Mouse (Mus musculus): ENCODE data around the gene Pold4. TPM values are rescaled to one million over a fixed set of nuclear protein-coding genes. Genes with fewer than 3 reads are reported as not detected.
A peak's percentile ranks its signal among the peaks of the same experiment; 100 is the strongest.

Gene Pold4
- total and polyA plus RNA-seq, 3 experiments: 36.8 to 76.4 (median 53.4) TPM

GRCm38 (mm10) chr19:4242416-4242815 lies 10.7 kb downstream of the Pold4 start:
- in situ Hi-C loops (cut with MboI; ENCODE audit: low pct_ligation_motif_present, low pct_unique_long_range_greater_than_20kb, low sequenced_read_pairs) (no loop called here), dilution Hi-C loops (cut with MboI; ENCODE audit: extremely low pct_ligation_motif_present, extremely low pct_unique_long_range_greater_than_20kb, low sequenced_read_pairs) (no loop called here)
- DNase-seq (ENCODE audit: extremely low read depth): no peak
- Histone ChIP-seq H3K4me3 (replicated peaks in 1 of 3; ENCODE audit: low read depth in 2 of 3, low read length in 2 of 3, poor library complexity in 1 of 3) (no peak overlapping the region), H3K27me3 (replicated peaks) (peaks cover 4% of the 10 kb centered on the region), H3K4me2 (ENCODE audit: insufficient read depth, low read depth, poor library complexity, severe bottlenecking) (no peak overlapping the region), H3K9ac (ENCODE audit: insufficient read depth, low read depth) (no peak overlapping the region), H3K27ac (ENCODE audit: insufficient read depth, low read depth) (no peak overlapping the region), H3K9me3 (replicated peaks; ENCODE audit: low read length) (peaks cover 2% of the 10 kb centered on the region), H3K79me2 (replicated peaks; ENCODE audit: control insufficient read depth, extremely low read depth, insufficient read depth, poor library complexity, severe bottlenecking) (no peaks in the 10 kb centered on the region), H3K4me1 (ENCODE audit: control insufficient read depth in 1 of 2, insufficient read depth in 2 of 2) (peaks cover 0 to 5% of the 10 kb centered on the region in 2 experiments; a peak in 2 of 4 replicates), H3K36me3 (replicated peaks in 1 of 2; ENCODE audit: control insufficient read depth in 1 of 2, insufficient read depth in 1 of 2, low read length in 1 of 2) (no peaks in the 10 kb centered on the region)
- TF ChIP-seq JUN (IDR thresholded peaks at IDR 0.05; ENCODE audit: insufficient read depth, low read depth, low read length): no peak
- peak; percentile 37 for TF ChIP-seq RAD21 (IDR thresholded peaks at IDR 0.05; ENCODE audit: low read depth, low read length)
- no peak for TF ChIP-seq UBTF (IDR thresholded peaks at IDR 0.05; ENCODE audit: low read depth, low read length)
- TF ChIP-seq BHLHE40 (IDR thresholded peaks at IDR 0.05; ENCODE audit: low read depth, low read length): no peak
- peak in 1 of 2 experiments; percentile 61; a peak in 2 of 4 replicates for TF ChIP-seq CTCF (conservative IDR thresholded peaks at IDR 0.05 in 1 of 2, IDR thresholded peaks at IDR 0.05 in 1 of 2; ENCODE audit: low read depth in 2 of 2, low read length in 2 of 2)
- TF ChIP-seq MXI1 (IDR thresholded peaks at IDR 0.05; ENCODE audit: low read depth, low read length): no peak
- TF ChIP-seq KAT2A (IDR thresholded peaks at IDR 0.05; ENCODE audit: insufficient replicate concordance, low read length): no peak
- no peak for TF ChIP-seq MYC (IDR thresholded peaks at IDR 0.05; ENCODE audit: low read depth, low read length)
- peak; percentile 49 for TF ChIP-seq SMC3 (IDR thresholded peaks at IDR 0.05; ENCODE audit: low read depth, low read length)
- no peak for TF ChIP-seq EP300 (IDR thresholded peaks at IDR 0.05; ENCODE audit: low read length)
- no peak for TF ChIP-seq ZC3H11A (IDR thresholded peaks at IDR 0.05; ENCODE audit: low read depth, low read length)

GRCm38 (mm10) chr19:4244775-4245174 lies 13.1 kb downstream of the Pold4 start:
- Histone ChIP-seq H3K79me2 (replicated peaks; ENCODE audit: control insufficient read depth, extremely low read depth, insufficient read depth, poor library complexity, severe bottlenecking) (no peaks in the 10 kb centered on the region), H3K27ac (ENCODE audit: insufficient read depth, low read depth) (no peak overlapping the region), H3K4me2 (ENCODE audit: insufficient read depth, low read depth, poor library complexity, severe bottlenecking) (no peak overlapping the region), H3K9ac (ENCODE audit: insufficient read depth, low read depth) (no peak overlapping the region), H3K36me3 (replicated peaks in 1 of 2; ENCODE audit: control insufficient read depth in 1 of 2, insufficient read depth in 1 of 2, low read length in 1 of 2) (no peaks in the 10 kb centered on the region), H3K4me1 (ENCODE audit: control insufficient read depth in 1 of 2, insufficient read depth in 2 of 2) (peaks cover 0 to 5% of the 10 kb centered on the region in 2 experiments; a peak in 2 of 4 replicates), H3K27me3 (replicated peaks) (peaks cover 2% of the 10 kb centered on the region), H3K4me3 (replicated peaks in 1 of 3; ENCODE audit: low read depth in 2 of 3, low read length in 2 of 3, poor library complexity in 1 of 3) (no peak overlapping the region), H3K9me3 (replicated peaks; ENCODE audit: low read length) (no peaks in the 10 kb centered on the region)
- no peak for DNase-seq (ENCODE audit: extremely low read depth)
- in situ Hi-C loops (cut with MboI; ENCODE audit: low pct_ligation_motif_present, low pct_unique_long_range_greater_than_20kb, low sequenced_read_pairs): no loop called here
- TF ChIP-seq CTCF (conservative IDR thresholded peaks at IDR 0.05 in 1 of 2, IDR thresholded peaks at IDR 0.05 in 1 of 2; ENCODE audit: low read depth in 2 of 2, low read length in 2 of 2) (no peak), E2F4 (IDR thresholded peaks at IDR 0.05; ENCODE audit: insufficient replicate concordance, low read depth, low read length) (no peak), IRF4 (IDR thresholded peaks at IDR 0.05; ENCODE audit: low read depth, low read length) (no peak), EP300 (IDR thresholded peaks at IDR 0.05; ENCODE audit: low read length) (no peak), ZNF384 (IDR thresholded peaks at IDR 0.05; ENCODE audit: low read depth, low read length) (no peak), MXI1 (IDR thresholded peaks at IDR 0.05; ENCODE audit: low read depth, low read length) (no peak), RAD21 (IDR thresholded peaks at IDR 0.05; ENCODE audit: low read depth, low read length) (no peak)
- dilution Hi-C loops (cut with MboI; ENCODE audit: extremely low pct_ligation_motif_present, extremely low pct_unique_long_range_greater_than_20kb, low sequenced_read_pairs): no loop called here

All from CH12.LX (cell line).